Mouse (Mus musculus) MEL (cell line): ENCODE measurements at regions not wholly inside any gene's neighbourhood (a gene's known extent, or its start where the extent isn't known, plus 50 kb on each side); places are given as distances from the start of the nearest gene placed in this dataset.

ENCODE experiments used
- CTCF ChIP-seq, 3 experiments: IDR thresholded peaks in 2 of 3; conservative IDR thresholded peaks in 1 of 3; 2 replicates each; pipeline ENCODE4 v1.5.1; 2011 to 2012; ENCODE audit warnings: low read length in 3 of 3, low read depth in 2 of 3, mild to moderate bottlenecking in 2 of 3, improper control_type of control experiment in 1 of 3, inconsistent platforms in 1 of 3, mixed read lengths in 1 of 3, moderate library complexity in 1 of 3; ENCODE audit not compliant: control insufficient read depth in 1 of 3, insufficient read depth in 1 of 3, poor library complexity in 1 of 3, severe bottlenecking in 1 of 3
- EP300 ChIP-seq, 2 experiments: IDR thresholded peaks; 2 replicates each; pipeline ENCODE4 v1.6.1; 2011; ENCODE audit warnings: improper control_type of control experiment in 2 of 2, low read length in 2 of 2, low read depth in 1 of 2, mild to moderate bottlenecking in 1 of 2
- ETS1 ChIP-seq: IDR thresholded peaks from 2 replicates; pipeline ENCODE4 v1.6.1; 2012; ENCODE audit warnings: low read depth, mild to moderate bottlenecking, inconsistent platforms, low read length, improper control_type of control experiment, moderate library complexity
- GATA1 ChIP-seq: IDR thresholded peaks from 2 replicates; pipeline ENCODE4 v1.6.1; 2011; ENCODE audit warnings: low read depth, low read length, improper control_type of control experiment
- HCFC1 ChIP-seq: IDR thresholded peaks from 2 replicates; pipeline ENCODE4 v1.6.1; 2012; ENCODE audit warnings: low read depth, mild to moderate bottlenecking, inconsistent platforms, low read length, improper control_type of control experiment, moderate library complexity
- JUND ChIP-seq: IDR thresholded peaks from 2 replicates; pipeline ENCODE4 v1.6.1; 2011; ENCODE audit warnings: low read depth, mild to moderate bottlenecking, improper control_type of control experiment, low read length
- POLR2A ChIP-seq, 2 experiments: IDR thresholded peaks; 2 replicates each; pipeline ENCODE4 v1.6.1; 2011 to 2012; ENCODE audit warnings: low read length in 2 of 2, mild to moderate bottlenecking in 2 of 2, control low read depth in 1 of 2, improper control_type of control experiment in 1 of 2, low read depth in 1 of 2, moderate library complexity in 1 of 2; ENCODE audit not compliant: control insufficient read depth in 1 of 2, insufficient read depth in 1 of 2, poor library complexity in 1 of 2
- RCOR1 ChIP-seq: IDR thresholded peaks from 2 replicates; pipeline ENCODE4 v1.6.1; 2012; ENCODE audit warnings: low read depth, mild to moderate bottlenecking, inconsistent platforms, low read length, improper control_type of control experiment
- TAL1 ChIP-seq: IDR thresholded peaks from 2 replicates; pipeline ENCODE4 v1.6.1; 2012; ENCODE audit warnings: mild to moderate bottlenecking, inconsistent platforms, low read length, moderate library complexity, mixed read lengths
- USF1 ChIP-seq: IDR thresholded peaks from 2 replicates; pipeline ENCODE4 v1.6.1; 2014; ENCODE audit warnings: low read depth, mild to moderate bottlenecking, inconsistent platforms, low read length, improper control_type of control experiment, moderate library complexity
- USF2 ChIP-seq, 2 experiments: IDR thresholded peaks; 2 replicates each; pipeline ENCODE4 v1.6.1; 2011 to 2012; ENCODE audit warnings: improper control_type of control experiment in 2 of 2, low read length in 2 of 2, borderline replicate concordance in 1 of 2, inconsistent platforms in 1 of 2, low read depth in 1 of 2, mild to moderate bottlenecking in 1 of 2; ENCODE audit not compliant: insufficient read depth in 1 of 2
- ZKSCAN1 ChIP-seq: IDR thresholded peaks from 2 replicates; pipeline ENCODE4 v1.6.1; 2012; ENCODE audit warnings: low read depth, mild to moderate bottlenecking, inconsistent platforms, low read length, improper control_type of control experiment, moderate library complexity

- no peak for TF ChIP-seq ZKSCAN1
- no peak for TF ChIP-seq USF2 (IDR thresholded peaks at IDR 0.05; ENCODE audit: borderline replicate concordance in 1 of 2, insufficient read depth in 1 of 2, low read depth in 1 of 2, low read length in 2 of 2)
- TF ChIP-seq CTCF (IDR thresholded peaks at IDR 0.05 in 2 of 3, conservative IDR thresholded peaks at IDR 0.05 in 1 of 3; ENCODE audit: control insufficient read depth in 1 of 3, insufficient read depth in 1 of 3, low read depth in 2 of 3, low read length in 3 of 3, poor library complexity in 1 of 3, severe bottlenecking in 1 of 3), result no peak
- no peak for TF ChIP-seq JUND
- TF ChIP-seq EP300 (IDR thresholded peaks at IDR 0.05; ENCODE audit: low read depth in 1 of 2, low read length in 2 of 2), result peak; percentile 92 to 93
- peak in 1 of 2 experiments; percentile 74; a peak in 2 of 4 replicates for TF ChIP-seq POLR2A (IDR thresholded peaks at IDR 0.05; ENCODE audit: control insufficient read depth in 1 of 2, insufficient read depth in 1 of 2, low read depth in 1 of 2, low read length in 2 of 2, poor library complexity in 1 of 2)
- peak; percentile 93 for TF ChIP-seq ETS1
- peak; percentile 91 for TF ChIP-seq GATA1
- TF ChIP-seq TAL1, result peak; percentile 27; the same call in 1 of the 2 replicates
- peak; percentile 69 for TF ChIP-seq USF1
- TF ChIP-seq HCFC1, result peak; percentile 69
- TF ChIP-seq RCOR1, result peak; percentile 90
Measured at GRCm38 (mm10) chr17:47295315-47296011, 73.2 kb upstream of the Mrps10 start.
